Mouse (Mus musculus) megakaryocyte, embryonic 14.5 days (primary cell): ENCODE data around the gene 4930404H24Rik.

Source experiments
- FLI1 ChIP-seq: IDR thresholded peaks from 2 replicates; pipeline ENCODE4 v1.6.1; 2012; ENCODE audit warnings: low read length, inconsistent platforms, mixed read lengths
- GATA1 ChIP-seq: IDR thresholded peaks from 3 replicates; pipeline ENCODE4 v1.6.1; 2012; ENCODE audit warnings: mixed read lengths, low read length, inconsistent platforms, borderline replicate concordance

DNA sequence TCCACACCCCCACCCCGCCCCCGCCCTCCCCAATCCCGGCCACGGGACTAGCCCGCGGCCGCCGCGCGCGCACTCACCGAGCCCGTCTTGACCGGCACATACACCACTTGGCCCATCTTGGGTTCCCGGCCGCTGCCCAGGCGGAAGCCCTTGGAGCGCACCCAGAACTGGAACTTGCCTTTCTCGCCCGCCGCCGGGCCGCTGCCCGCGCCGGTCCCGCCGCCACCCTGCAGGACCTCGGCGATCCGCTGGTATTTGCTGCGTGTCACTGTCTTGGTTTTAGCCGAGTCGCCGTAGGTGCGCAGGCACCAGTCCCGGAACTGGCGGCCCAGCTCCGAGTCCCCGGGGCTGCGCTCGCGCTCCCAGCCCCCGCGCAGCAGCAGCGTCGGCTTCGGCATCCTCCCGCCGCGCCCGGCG lies 36.8 kb downstream of the 4930404H24Rik start:
- TF ChIP-seq GATA1, result no peak
- TF ChIP-seq FLI1, result no peak
